Mouse (Mus musculus) retina, postnatal 7 days (tissue): ENCODE measurements around the gene Gm28308.
A peak's percentile ranks its signal among the peaks of the same experiment; 100 is the strongest.

Experiments used
- DNase-seq: peaks from one replicate; pipeline ENCODE4 v3.0.0-alpha.2; 2012; ENCODE audit warnings: low read depth, low spot score

Gm28308 gene

DNA sequence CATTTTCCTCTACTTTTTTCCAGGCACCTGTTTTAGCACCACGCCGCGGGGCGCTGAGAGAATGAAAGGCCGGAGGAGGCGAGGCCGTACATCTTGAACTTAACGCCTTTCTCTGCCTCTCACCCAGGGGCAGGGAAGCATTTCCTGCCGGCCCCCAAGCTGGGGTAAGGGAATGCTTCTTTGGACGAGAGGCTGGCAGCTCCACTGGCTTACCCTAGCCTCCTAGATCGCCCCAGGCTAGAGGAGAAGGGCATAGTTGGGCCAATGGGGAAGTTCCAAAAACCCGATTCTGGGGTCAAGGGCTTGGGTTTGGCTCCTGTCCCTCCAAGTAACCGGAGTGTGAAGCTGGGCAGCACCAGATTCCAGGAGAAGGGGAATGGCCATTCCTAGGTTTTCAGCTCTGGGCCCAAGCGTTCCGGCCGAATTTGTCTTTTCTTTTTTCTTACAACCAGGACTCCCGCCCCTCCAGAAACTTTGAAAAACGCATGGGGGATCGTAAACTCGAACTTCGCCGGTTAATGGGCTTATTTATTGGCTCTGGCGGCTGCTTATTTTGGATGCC lies 19.9 kb upstream of the Gm28308 start:
- no peak for DNase-seq

DNA sequence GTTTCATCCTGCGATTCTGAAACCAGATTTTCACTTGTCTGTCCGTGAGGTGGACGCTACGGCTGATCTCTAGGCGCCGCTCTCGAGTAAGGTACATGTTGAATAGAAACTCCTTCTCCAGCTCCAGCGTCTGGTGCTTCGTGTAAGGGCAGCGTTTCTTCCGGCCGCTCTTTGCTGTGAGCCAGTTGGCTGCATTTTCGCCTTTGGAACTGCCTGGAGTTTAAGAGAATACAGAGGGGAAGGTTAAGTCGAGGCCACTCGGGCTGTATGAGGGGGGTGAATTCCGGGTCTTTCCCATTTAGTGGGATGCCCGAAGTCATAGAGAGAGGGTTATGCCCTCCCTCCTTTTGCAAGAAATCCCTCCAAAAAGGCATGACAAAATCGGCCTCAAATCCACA lies 19.4 kb upstream of the Gm28308 start:
- no peak for DNase-seq

DNA sequence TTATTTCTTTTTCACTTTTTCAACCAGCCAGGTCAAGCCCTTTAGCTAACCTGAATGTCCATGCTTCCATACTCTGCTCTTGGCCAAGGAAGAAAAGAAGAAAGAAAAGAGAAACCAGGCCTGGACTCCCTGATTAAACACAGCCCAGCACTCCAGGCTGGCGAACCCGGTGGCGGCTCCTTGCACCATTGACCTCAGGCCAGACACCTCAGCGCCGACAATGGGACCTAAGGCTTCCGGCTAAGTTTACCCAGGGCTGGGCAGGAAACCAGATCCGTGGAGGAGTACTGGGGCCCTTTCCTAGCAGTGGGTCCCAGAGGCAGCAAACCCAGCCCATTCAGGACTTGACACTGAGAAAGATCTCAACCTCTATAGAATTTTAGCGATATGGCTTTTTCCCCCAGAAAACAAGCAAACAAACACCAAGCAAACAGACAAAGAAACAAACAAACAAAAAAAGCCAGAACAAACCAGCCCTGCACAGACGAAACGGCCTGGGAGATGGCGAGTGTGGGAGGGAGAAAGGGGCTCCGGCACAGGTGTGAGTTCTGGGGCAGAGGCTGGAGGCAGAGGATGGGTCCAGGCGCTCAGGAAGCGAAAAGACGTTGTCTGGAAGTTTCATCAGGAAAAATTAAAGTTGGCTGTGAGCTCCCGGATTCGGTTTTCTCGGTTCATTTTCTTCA lies 18.9 kb upstream of the Gm28308 start:
- DNase-seq, result no peak

DNA sequence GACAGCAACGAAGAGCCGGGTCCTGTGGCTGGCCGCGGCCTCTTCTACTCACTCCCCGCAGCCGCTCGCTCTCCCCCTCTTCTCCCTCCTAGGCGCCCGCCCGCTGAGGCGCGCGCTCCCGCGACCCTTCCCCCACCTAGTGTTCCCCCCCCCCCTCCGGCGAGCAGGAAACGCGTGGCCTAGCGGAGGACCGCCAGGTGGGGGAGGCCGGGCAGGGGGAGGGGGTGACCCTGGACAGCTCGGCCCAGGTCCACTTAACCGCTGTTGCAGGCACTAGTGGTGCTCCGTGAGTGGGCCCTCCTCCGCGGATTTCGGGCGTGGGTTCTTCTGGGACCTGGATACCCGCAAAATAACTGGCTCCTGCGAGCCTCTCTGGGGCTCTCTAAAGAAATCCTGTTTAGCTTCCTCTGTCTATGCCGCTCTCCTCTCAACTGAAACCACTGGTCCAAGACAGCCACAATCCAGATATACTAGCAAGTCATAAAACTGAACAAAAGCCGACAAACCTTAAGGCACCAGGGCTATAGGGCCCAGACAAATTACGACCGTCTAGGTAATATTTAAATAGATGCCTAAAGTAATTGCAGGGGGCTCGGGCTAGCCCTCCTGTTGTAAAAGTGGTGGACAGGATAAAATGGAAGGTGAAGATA lies 17.5 kb upstream of the Gm28308 start, which contains the start of gene Hoxa9:
Gene Hoxa9 (minus strand): TSS at position 574 of the 650 bp plus-strand sequence.
- no peak for DNase-seq

DNA sequence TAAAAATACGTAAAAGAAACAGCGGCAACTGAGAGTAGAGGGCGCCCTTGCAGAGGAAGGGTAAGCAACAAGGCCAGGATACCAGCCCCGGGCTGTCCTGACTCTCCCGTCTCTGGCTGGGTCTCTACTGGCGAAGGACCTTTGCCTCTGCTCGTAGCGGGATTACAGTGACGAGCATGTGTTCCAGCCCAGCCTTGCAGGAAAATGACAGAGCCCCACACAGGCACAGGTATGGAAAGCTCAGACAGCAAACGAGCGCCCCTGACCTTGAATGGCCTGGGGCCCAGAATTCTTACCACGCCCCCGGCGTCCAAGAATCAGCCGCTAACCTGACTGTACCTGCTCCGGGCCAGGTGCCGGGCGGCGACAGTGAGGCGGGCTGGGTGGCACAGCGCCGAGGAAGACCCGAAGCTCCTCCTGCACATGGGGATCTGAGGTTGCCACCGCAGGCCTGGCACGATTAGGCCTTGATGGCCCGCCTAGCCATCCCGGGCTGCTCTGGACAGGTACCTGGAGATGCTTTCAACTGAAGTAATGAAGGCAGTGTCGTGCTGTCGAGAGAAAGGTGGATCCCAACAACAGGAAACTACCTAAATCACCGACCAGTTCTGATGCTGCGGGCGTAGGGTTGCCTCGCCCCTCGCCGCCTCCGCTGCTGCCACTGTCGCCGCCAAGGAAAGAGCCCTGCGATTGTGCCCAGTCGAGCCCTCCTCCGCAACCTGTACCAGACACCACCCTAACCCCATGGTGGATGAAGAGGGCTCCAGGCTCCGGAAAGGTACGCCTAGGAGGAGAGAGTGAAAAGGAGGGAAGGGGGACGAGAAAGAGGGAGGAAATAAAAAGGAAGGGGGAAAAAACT lies 16.6 kb upstream of the Gm28308 start:
- no peak for DNase-seq

DNA sequence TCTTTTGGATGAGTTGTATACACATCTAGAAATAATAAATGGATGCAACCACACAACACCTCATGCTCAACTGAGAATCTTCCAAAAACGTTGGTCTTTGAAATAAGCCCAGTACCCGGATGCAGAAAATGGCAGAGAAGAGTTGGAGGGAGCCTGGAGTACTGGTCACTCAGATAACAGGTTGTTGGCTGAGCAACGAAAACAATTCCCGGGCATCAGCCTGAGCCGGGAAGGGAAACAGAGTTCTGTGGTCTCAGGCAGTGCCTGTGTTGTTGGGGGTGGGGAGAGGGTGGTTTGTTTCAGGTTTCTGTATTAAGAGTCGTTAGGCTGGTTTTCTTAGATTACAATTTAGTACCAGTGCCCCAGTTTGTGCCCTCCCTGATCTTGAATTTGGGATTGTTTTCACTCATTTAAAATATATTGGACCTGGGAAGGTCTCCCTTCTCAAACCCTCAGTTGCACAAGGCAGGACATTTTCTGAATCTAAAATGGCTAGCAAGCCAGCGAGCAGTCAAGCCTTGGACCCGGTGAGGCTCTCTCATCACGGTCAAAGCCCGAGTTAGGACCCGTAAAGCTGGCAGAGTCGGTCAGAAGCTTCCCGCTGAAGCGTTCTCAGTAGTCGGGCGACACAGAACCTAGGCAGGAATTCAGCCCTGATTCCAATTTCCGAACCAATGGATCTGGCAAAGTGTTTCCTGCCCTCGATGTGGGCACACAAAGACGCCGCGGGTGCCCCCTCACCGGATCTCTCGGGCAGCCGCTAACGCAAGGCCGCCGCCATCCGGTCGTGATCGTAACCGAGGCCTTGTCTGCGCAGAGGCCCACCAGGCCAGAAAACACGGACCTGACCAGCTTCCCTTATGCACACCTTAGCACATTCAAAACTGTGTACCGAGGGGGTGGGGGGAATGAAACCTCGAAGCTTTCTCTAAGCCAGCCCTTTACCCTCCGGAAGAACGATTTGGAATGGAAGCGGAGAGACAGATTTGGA lies 15.6 kb upstream of the Gm28308 start:
- no peak for DNase-seq

DNA sequence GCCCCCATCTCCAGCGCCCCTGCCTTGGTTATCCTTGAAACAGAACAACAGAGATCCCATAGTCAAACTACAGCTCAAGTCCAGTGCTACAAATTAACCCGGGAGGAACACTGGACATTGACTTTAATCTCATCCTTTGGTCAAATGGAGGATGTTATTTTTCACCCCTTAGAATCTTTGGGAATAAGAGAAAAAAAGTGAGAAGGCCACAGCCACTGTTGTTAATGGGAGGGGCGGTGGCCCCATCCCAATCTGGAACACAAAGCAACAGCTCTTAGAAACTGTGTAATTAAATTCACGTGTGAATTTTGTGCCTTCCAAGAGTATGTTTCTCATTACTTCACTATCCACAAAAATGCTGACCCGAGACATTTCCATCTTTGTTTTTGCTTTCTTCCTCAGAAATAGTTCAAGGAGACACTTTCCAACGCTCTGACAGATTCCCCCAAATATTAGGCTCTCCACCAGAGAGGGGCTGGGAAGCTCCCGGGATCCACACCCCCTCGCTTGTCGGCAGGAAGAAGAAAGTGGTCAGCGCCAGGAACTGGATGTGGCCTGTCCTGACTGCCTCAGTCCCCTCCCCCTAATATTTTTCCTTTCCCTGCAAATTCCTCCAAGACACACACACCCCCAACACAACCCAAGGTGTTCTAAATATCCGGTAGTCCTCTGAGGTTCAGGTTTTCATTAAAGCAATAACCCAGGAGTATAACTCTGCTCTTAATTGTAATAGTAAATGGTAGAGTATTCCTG lies 14.5 kb upstream of the Gm28308 start:
- no peak for DNase-seq

DNA sequence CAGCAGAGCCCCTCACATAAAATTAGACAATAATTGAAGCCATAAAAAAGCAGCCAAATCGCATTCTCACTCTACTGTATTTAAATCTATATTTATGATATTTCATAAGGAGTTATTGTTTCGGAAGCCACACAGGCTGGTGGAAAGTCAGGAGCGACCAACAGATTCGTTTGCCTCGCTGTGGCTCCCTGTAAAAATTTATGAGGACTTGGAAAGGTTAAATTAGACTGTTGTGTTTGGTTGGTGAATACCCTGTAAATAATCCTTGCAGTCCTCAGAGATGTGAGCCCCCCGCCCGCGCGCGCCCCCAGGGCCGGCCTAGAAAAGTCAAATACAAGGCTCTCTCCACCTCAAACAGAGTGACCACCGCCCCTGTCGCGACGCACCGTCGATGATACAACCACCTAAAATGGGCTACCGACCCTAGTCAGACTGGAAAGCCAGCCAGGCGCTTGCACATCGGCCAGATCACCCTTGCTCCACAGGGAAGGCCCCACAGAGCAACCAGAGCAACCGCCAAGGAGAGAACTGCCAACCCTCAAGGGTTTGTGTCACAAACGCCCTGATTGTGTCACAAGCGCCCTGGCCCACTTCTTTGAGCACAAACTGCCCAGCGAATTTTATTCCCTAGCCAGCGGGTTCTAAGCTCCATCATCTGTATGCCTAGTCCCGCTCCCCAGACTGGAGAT lies 13.6 kb upstream of the Gm28308 start:
- no peak for DNase-seq

DNA sequence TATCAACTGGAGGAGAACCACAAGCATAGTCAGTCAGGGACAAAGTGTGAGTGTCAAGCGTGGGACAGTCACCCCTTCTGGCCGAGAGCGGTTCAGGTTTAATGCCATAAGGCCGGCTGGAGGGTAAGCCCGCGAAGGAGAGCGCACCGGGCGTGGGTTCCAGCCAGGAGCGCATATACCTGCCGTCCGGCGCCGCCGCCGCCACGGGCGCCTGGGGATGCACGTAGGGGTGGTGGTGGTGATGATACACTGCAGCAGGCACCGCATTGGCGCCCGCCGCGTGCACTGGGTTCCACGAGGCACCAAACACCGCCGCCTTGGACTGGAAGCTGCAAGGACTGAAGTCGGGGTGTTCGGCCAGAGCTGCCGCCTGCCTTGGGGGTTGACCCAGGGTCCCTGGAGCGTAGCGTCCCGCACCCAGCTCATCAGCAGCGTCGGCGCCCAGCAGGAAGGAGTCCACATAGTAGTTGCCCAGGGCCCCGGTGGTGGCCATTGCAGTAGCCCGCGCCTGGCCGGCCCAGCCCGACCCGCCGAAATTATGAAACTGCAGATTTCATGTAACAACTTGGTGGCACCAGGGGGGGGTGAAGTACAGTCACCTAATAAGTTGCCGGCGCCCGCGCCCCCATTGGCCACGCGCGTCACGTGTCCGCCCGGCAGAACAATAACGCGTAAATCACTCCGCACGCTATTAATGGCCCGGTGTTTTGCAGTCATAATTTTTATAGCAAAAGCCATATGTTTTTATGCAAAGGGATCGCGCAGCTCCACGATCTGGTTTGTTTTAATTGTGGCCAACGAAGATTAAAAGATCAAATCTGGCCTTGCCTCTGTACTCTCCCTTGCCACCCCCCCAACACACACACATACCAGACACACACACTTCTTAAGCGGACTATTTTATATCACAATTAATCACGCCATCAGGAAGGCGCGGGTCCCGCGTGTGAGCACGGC lies 12.8 kb upstream of the Gm28308 start:
- DNase-seq, result no peak

DNA sequence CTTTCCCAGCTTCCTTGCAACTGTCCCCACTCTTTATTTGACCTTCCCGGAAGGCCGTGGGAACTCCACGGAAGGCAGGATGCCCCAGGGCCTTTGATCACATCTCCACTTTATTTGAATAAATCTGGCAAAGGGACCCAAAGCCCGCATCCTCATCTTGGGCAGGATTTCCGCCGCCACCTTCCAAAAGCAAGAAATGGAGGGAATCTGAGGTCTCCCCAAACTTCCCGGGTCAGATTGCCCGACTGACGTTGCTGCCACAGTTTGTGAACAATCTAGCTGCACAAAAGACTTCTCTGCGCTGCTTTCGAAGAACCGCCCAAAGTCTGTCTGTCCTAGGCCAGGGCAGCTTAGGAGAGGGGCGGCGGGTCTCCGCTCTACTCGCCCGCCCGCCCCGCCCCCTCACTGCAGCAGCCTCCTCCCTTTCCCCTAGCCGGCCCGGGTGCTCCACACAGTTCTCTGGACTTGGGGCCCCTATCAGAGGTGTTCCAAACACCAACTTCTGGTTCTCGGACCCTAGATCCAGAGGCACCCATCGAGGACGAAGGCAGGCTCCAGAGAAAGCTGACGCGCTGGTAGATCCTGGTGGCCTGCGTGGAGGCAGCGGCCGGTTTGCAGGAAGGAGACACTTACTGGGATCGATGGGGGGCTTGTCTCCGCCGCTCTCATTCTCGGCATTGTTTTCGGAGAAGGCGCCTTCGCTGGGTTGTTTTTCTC lies 11.9 kb upstream of the Gm28308 start:
- DNase-seq, result no peak

DNA sequence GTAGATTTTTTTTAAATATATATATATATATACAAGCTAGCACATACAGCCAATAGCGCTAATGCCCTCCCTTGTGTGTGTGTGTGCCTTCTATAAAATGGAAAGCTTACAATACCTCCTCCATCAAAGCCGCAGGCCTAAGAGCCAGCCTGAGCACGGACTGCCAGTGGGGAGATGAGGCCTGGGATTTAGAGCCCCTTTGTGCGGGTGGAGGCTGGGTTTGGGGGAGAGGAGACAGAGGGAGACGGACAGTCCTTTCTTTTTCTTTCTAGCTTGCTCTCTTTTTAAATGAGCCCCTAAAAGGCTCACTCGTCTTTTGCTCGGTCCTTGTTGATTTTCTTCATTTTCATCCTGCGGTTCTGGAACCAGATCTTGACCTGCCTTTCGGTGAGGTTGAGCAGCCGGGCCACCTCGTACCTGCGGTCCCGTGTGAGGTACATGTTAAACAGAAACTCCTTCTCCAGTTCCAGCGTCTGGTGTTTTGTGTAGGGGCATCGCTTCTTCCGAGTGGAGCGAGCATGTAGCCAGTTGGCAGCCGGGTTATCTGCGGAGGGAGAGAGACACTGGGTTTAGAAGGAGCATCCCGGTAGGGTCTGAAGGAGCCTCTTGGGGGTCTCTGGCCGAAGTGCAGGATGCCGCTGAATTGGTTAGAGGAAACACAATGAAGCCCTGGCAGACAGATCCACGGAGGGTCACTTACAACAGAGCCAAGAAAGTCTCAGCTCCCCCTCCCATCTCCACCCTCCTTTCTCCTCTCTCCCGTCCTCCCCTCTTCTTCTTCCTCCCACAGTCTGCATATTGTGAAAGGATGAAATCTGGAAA lies 11.0 kb upstream of the Gm28308 start:
- no peak for DNase-seq

DNA sequence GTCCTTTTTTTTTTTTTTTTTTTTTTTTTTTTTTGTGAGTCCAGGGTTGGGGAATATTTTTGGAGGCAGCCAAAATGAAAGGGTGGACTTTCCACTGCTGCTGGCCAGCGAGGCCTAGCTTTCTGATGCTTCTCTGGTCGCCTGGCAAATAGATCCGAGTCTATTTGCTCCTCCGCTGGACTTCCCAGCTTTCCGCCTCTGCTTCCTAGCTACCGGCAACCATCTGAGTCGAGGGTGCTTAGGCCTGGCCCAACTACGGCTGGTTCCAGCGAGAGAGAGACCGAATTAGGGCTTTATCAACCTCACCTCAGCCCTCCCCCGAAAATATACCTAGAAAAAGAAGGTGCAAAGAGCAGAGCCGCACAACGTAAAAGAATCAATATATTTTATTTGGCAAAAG lies 9.6 kb upstream of the Gm28308 start:
- DNase-seq, result no peak

DNA sequence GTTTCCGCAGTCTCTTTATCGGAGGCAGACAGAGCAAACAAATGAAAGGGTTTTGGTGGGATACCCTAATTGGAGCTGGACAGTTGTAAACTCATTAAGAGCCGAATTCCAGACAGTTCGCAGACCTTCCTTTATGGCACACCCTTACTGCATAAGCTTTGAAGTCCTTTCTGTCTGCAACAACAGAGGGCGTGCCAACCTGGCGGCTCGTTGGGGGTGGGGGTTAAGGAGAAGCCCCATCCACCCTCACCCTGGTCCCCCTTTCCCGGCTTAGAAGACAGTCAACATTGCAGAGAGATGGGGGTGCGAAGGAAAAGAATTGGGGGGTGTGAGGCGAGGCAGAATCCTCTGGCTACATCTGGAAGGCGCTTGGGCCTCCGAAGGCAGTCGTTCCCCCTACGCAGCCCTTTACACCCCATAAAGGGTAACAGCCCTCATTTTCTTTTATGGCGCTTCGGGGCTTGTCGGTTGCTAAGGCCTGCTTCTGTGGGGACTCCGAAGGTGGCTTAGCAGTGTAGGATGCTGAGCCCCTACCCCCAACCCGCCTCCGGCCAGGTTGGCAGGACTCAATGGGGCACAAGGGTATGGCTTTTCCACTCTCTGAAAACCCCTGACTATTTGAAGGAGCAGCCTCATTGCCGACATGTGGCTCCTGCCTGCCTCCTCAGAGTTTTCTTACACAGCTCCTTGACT lies 9.0 kb upstream of the Gm28308 start:
- no peak for DNase-seq

DNA sequence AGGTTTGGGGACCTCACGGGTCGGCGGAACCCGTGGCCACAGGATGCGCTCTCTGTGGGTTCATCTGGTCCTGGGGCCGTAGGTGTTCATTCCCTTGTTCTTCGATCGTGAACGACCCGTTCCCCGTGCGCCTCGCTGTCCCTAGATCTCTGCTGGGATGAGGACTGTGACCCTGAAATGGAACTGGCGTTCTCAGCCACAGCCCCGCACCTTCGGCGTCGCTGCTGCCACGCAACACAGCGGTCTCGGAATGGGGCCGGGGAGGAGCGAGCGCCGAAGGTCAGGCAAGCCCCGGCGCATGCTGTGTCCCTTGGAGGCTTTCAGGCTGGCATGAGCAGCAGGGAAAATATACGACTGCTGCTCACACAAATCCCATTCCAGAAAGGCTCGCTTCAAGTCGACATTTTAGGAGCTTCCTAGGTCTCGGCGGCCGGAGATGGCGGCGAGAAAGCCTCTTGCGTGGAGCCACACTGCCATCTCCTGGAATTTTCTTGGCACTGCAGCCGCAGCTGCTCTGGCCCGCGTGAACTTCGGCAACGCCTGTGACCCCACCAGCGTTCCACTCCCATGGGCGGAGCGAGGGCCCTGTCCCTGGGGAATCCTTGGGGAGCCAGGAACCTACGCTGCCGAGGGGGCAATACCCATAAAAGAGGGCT lies 8.3 kb upstream of the Gm28308 start, which contains the start of gene Hoxa7:
Gene Hoxa7 (minus strand): TSS at position 518 of the 656 bp plus-strand sequence.
- DNase-seq, result peak; percentile 68

DNA sequence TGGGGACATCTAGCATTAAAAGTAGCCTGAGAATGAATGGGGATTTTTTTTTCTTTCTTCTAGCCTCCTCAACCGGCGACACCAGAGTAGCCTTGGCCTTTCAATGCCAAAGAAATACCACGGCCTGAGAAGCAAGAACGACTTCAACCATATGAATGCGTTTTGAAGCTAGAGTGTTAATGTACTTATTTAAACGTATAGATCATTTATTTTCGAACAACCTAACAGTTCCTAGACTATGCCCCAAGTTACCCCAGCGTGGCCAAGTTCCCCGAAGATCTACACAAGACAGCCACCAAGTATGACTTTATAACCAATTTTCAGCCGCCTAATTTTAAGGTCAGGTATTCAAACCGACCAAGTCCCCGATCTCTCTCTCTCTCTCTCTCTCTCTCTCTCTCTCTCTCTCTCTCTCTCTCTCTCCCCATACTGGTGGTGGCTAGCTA lies 7.7 kb upstream of the Gm28308 start:
- no peak for DNase-seq
